Mouse (Mus musculus): Measurements from ENCODE around the gene Tnni1.

DNA sequence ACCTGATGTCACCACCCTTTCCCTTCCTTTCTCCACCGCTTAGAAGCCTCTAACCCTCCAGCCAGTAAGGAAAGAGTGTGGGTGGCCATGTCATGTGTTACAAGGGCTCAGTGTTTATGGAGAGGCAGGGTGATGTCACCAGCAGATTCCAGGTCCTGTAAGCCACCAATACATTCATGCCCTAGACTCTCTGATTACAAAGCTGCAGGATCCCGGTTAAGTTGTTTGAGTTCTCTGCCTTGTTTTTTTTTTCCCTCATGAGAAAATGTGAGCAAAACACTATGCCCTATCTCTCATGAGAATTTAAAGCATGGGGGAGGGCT is 15.1 kb upstream of the Tnni1 start:
- TF ChIP-seq CTCF (IDR thresholded peaks at IDR 0.05; ENCODE audit: borderline replicate concordance, insufficient read depth, low read depth, low read length) (no peak), POLR2A (IDR thresholded peaks at IDR 0.05; ENCODE audit: borderline replicate concordance, insufficient read depth, low read length) (no peak)
